Mouse (Mus musculus) megakaryocyte, embryonic 14.5 days (primary cell): ENCODE measurements around the gene Synj2.

Source experiments
- FLI1 ChIP-seq: IDR thresholded peaks from 2 replicates; pipeline ENCODE4 v1.6.1; 2012; ENCODE audit warnings: low read length, inconsistent platforms, mixed read lengths
- GATA1 ChIP-seq: IDR thresholded peaks from 3 replicates; pipeline ENCODE4 v1.6.1; 2012; ENCODE audit warnings: mixed read lengths, low read length, inconsistent platforms, borderline replicate concordance

DNA sequence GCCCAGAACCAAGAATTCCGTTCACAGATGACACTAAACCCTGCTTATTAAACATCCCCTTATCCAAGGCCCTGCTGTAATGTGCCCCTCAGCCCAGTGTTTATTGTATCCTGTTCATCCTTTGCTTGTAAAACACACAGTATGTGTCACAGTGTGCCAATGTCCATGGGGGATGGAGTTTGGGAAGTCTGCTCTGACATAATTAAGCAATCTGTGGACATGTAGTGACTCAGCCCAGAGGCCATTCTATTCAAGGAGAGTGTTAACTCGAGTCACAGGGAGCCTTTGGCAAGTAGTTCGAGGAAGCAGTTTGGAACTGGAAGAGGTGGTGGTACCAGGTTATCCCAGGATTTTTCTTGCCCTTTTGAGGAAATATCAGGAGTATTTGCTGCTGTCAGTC is 16.0 kb downstream of the Synj2 start:
- TF ChIP-seq GATA1 = no peak
- no peak for TF ChIP-seq FLI1
